Mouse (Mus musculus) stomach, embryonic 15.5 days (tissue): ENCODE measurements around the gene Pilrb1. TPM values are rescaled to one million over a fixed set of nuclear protein-coding genes. Genes with fewer than 3 reads are reported as not detected.

Experiments
- ATAC-seq: fragments of 200-750 bp; cut with Nextera tagmentation; 2 replicates; pipeline ENCODE4 v1.8.0; 2017; ENCODE audit warnings: low read depth, moderate number of reproducible peaks, moderate TSS enrichment; ENCODE audit not compliant: insufficient read depth, low FRiP score
- H3K27ac ChIP-seq: fragments of 300-500 bp; sonication (generic); 2 replicates; pipeline ENCODE4 v1.5.1; 2015; ENCODE audit warnings: mild to moderate bottlenecking, inconsistent platforms
- H3K27me3 ChIP-seq: fragments of 300-500 bp; sonication (generic); replicated peaks from 2 replicates; pipeline ENCODE4 v1.6.1; 2015; ENCODE audit warnings: inconsistent platforms
- H3K36me3 ChIP-seq: fragments of 300-500 bp; sonication (generic); 2 replicates; pipeline ENCODE4 v1.6.1; 2015; ENCODE audit warnings: inconsistent platforms
- H3K4me1 ChIP-seq: fragments of 300-500 bp; sonication (generic); 2 replicates; pipeline ENCODE4 v1.6.1; 2015; ENCODE audit warnings: inconsistent platforms
- H3K4me2 ChIP-seq: fragments of 300-500 bp; sonication (generic); 2 replicates; pipeline ENCODE4 v1.6.1; 2015; ENCODE audit warnings: mild to moderate bottlenecking, inconsistent platforms
- H3K4me3 ChIP-seq: fragments of 300-500 bp; sonication (generic); replicated peaks from 2 replicates; pipeline ENCODE4 v1.5.1; 2015; ENCODE audit warnings: inconsistent platforms
- H3K9ac ChIP-seq: fragments of 300-500 bp; sonication (generic); 2 replicates; pipeline ENCODE4 v1.6.1; 2015; ENCODE audit warnings: inconsistent platforms
- H3K9me3 ChIP-seq: fragments of 300-500 bp; sonication (generic); 2 replicates; pipeline ENCODE4 v1.6.1; 2016; ENCODE audit warnings: inconsistent platforms
- WGBS: fragments of 180-500 bp; shearing (Covaris S2); methylation state at CpG from one replicate; pipeline ENCODE4 v1.1.7; 2015; 5-methylcytosine and 5-hydroxymethylcytosine counted together
- polyA plus RNA-seq: library from polyadenylated mRNA; unstranded; fragments of >200 nt; fragmentation: Nextera tagmentation; extraction: Ambion mirVana; gene quantifications from 2 replicates; pipeline ENCODE4 v1.2.1, GENCODE M21; 2015

The Pilrb1 gene
- polyA plus RNA-seq, 1 experiment from 2014 or later, result 0.89 TPM

DNA sequence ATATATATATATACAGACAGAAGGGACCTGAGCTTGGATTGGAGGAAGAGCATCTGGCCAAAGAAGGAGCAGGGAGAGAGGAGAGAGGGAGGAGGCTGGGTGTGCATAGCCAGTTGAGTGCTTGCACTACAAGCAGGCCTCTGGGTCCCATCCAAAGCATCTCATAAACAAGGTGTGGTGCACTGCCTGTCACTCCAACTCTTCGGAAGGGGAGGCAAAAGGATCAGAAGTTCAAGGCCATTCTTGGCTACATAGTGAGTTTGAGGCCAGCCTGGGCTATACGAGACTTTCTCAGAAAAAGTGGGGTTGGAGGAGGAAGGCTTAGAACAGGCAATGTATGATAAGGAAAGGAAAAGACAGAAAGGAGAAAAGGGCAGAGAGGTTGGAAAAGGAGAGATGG is 31.9 kb downstream of the Pilrb1 start:
- Histone ChIP-seq H3K4me1 (no peaks in the 10 kb centered on the region), H3K27ac (no peak overlapping the region), H3K4me3 (no peak overlapping the region), H3K27me3 (no peaks in the 10 kb centered on the region), H3K36me3 (no peaks in the 10 kb centered on the region), H3K4me2 (no peak overlapping the region), H3K9me3 (no peaks in the 10 kb centered on the region), H3K9ac (no peak overlapping the region)
- ATAC-seq, result no peak
- WGBS, result 68% methylated on average over 2 of the region's 2 CpGs

GRCm38 (mm10) chr5:137825030-137825429 is 32.9 kb downstream of the Pilrb1 start:
- Histone ChIP-seq H3K4me2 (no peak overlapping the region), H3K4me1 (no peaks in the 10 kb centered on the region), H3K27me3 (no peaks in the 10 kb centered on the region), H3K36me3 (no peaks in the 10 kb centered on the region), H3K4me3 (no peak overlapping the region), H3K27ac (no peak overlapping the region), H3K9ac (no peak overlapping the region), H3K9me3 (no peaks in the 10 kb centered on the region)
- WGBS, result 86% methylated on average over 3 of the region's 3 CpGs
- ATAC-seq, result no peak

- H3K27me3 ChIP-seq, result no peaks in the 10 kb centered on the region
- 86% methylated on average over 6 of the region's 6 CpGs for WGBS
- H3K4me3 ChIP-seq, result no peak overlapping the region
- H3K27ac ChIP-seq, result no peak overlapping the region
- H3K4me2 ChIP-seq, result no peak overlapping the region
- no peaks in the 10 kb centered on the region for H3K9me3 ChIP-seq
- ATAC-seq, result no peak
- H3K36me3 ChIP-seq, result no peaks in the 10 kb centered on the region
- H3K4me1 ChIP-seq, result no peaks in the 10 kb centered on the region
- no peak overlapping the region for H3K9ac ChIP-seq
Observed at GRCm38 (mm10) chr5:137823455-137824045, 34.4 kb downstream of the Pilrb1 start.

DNA sequence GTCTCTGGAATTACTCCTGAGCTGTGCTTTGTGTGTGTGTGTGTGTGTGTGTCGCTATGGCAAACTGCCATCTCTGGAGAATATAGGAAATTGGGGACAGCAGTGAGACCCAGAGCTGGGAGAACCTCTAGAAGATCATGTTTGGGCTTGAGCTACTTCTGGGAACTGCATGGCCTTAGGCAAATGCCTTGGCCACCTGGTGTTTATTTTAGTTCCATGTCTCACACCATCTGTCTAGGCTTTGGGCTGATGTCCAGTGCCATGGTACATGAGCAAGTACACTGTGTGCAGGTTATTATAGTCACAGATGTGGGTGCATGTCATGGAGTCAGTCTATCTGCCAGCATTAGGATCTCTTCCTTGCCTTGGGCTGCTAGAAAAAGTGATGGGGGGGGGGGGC is 35.3 kb downstream of the Pilrb1 start:
- H3K9ac ChIP-seq, result no peak overlapping the region
- H3K4me3 ChIP-seq, result no peak overlapping the region
- no peaks in the 10 kb centered on the region for H3K4me1 ChIP-seq
- no peaks in the 10 kb centered on the region for H3K9me3 ChIP-seq
- H3K36me3 ChIP-seq, result no peaks in the 10 kb centered on the region
- no peaks in the 10 kb centered on the region for H3K27me3 ChIP-seq
- WGBS, result 74% methylated on average over 1 of the region's 1 CpGs
- no peak overlapping the region for H3K4me2 ChIP-seq
- H3K27ac ChIP-seq, result no peak overlapping the region
- no peak for ATAC-seq

DNA sequence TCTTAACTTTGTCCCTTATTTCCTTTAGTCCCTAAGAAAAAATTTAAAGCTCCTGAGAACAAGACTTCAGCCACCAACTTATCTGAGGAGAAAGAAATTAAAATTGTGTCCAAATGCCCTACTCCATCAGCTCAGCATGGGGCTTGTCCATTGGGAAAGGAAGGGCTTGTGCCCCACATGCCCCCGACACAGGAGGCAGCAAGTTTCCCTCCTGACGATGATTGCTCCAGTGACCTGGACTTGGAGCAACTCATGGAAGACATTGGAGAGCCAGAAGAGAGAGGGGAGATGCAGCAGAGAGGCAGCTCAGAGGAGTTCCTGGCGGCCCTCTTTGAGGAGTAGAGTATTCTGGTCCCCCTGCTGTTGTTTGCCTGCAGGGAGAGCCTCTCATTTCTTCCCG is 35.8 kb downstream of the Pilrb1 start:
- no peaks in the 10 kb centered on the region for H3K36me3 ChIP-seq
- 65% methylated on average over 4 of the region's 4 CpGs for WGBS
- ATAC-seq, result no peak
- no peaks in the 10 kb centered on the region for H3K4me1 ChIP-seq
- no peak overlapping the region for H3K27ac ChIP-seq
- no peak overlapping the region for H3K9ac ChIP-seq
- no peaks in the 10 kb centered on the region for H3K27me3 ChIP-seq
- no peak overlapping the region for H3K4me2 ChIP-seq
- no peaks in the 10 kb centered on the region for H3K9me3 ChIP-seq
- no peak overlapping the region for H3K4me3 ChIP-seq

- Histone ChIP-seq H3K27me3 (no peaks in the 10 kb centered on the region), H3K4me2 (no peak overlapping the region), H3K9ac (no peak overlapping the region), H3K27ac (no peak overlapping the region), H3K9me3 (no peaks in the 10 kb centered on the region), H3K4me1 (no peaks in the 10 kb centered on the region), H3K4me3 (no peak overlapping the region), H3K36me3 (no peaks in the 10 kb centered on the region)
- 63% methylated on average over 4 of the region's 4 CpGs for WGBS
- no peak for ATAC-seq
Observed at GRCm38 (mm10) chr5:137817466-137818222, 40.3 kb downstream of the Pilrb1 start.

- H3K27ac ChIP-seq, result no peak overlapping the region
- H3K4me2 ChIP-seq, result no peak overlapping the region
- H3K36me3 ChIP-seq, result no peaks in the 10 kb centered on the region
- no peaks in the 10 kb centered on the region for H3K27me3 ChIP-seq
- ATAC-seq, result no peak
- no peak overlapping the region for H3K4me3 ChIP-seq
- H3K4me1 ChIP-seq, result no peaks in the 10 kb centered on the region
- 88% methylated on average over 5 of the region's 5 CpGs for WGBS
- H3K9me3 ChIP-seq, result no peaks in the 10 kb centered on the region
- H3K9ac ChIP-seq, result no peak overlapping the region
Observed at GRCm38 (mm10) chr5:137808316-137808715, 49.6 kb downstream of the Pilrb1 start.

DNA sequence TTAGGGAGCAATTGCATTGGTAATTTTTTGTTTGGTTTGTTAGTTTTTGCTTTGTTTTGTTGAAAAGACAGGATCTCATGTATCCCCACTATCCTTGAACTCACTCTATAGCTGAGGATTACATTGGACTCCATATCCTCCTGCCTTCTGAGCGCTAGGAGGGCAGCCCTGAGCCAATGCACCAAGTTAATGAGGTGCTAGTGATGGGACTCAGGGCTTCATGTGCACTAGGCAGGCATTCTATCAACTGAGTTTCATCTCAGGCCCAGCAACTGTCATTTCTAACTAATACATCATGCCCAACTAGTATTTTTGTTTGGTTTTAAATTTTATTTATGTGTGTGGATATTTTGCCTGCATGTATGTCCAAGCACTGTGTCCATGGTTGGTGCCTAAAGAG is 51.7 kb downstream of the Pilrb1 start:
- Histone ChIP-seq H3K9me3 (no peaks in the 10 kb centered on the region), H3K36me3 (no peaks in the 10 kb centered on the region)
- 85% methylated on average over 1 of the region's 1 CpGs for WGBS

More for the DNA sequence above, 51.7 kb downstream of the Pilrb1 start:
- H3K4me2 ChIP-seq, result no peak overlapping the region
- no peaks in the 10 kb centered on the region for H3K27me3 ChIP-seq
- no peaks in the 10 kb centered on the region for H3K4me1 ChIP-seq
- ATAC-seq, result no peak
- no peak overlapping the region for H3K27ac ChIP-seq
- H3K9ac ChIP-seq, result no peak overlapping the region
- no peak overlapping the region for H3K4me3 ChIP-seq

Other genes with a start within 250 kb of the Pilrb1 start
- 112 and 115 TPM in 2 replicates for gene Pcolce, start 244.3 kb downstream of the Pilrb1 start, polyA plus RNA-seq
- 0.13 and 0.26 TPM in 2 replicates for gene Fbxo24, start 229.1 kb downstream of the Pilrb1 start, polyA plus RNA-seq
- gene Lrch4, start 229.0 kb downstream of the Pilrb1 start, polyA plus RNA-seq, result 36.0 and 38.5 TPM in 2 replicates
- 6.6 and 9.4 TPM in 2 replicates for gene Gm20605, start 228.9 kb downstream of the Pilrb1 start, polyA plus RNA-seq
- gene Sap25, start 216.8 kb downstream of the Pilrb1 start, polyA plus RNA-seq, result 5.8 and 8.9 TPM in 2 replicates
- 0.06 and 0.09 TPM in 2 replicates for gene Irs3, start 212.4 kb downstream of the Pilrb1 start, polyA plus RNA-seq
- 18.1 and 23.1 TPM in 2 replicates for gene Agfg2, start 173.4 kb downstream of the Pilrb1 start, polyA plus RNA-seq
- gene Nyap1, start 116.5 kb downstream of the Pilrb1 start, polyA plus RNA-seq, result 2.7 and 2.9 TPM in 2 replicates
- 130 and 138 TPM in 2 replicates for gene Tsc22d4, start 112.4 kb downstream of the Pilrb1 start, polyA plus RNA-seq
- gene Ppp1r35, start 79.3 kb downstream of the Pilrb1 start, polyA plus RNA-seq, result 22.5 and 26.2 TPM in 2 replicates
- gene Mepce, start 70.5 kb downstream of the Pilrb1 start, polyA plus RNA-seq, result 7.5 and 10.4 TPM in 2 replicates
- gene Zcwpw1, start 70.3 kb downstream of the Pilrb1 start, polyA plus RNA-seq, result 18.3 and 20.5 TPM in 2 replicates
- gene Pilra, start 21.8 kb downstream of the Pilrb1 start, polyA plus RNA-seq, result 2.2 and 2.4 TPM in 2 replicates
- 1.4 and 1.6 TPM in 2 replicates for gene Pilrb2, start 13.7 kb upstream of the Pilrb1 start, polyA plus RNA-seq
- 9.3 and 10.4 TPM in 2 replicates for gene Cyp3a13, start 63.5 kb upstream of the Pilrb1 start, polyA plus RNA-seq
- 0.62 and 0.94 TPM in 2 replicates for gene Gjc3, start 105.0 kb upstream of the Pilrb1 start, polyA plus RNA-seq
- 0.43 and 0.46 TPM in 2 replicates for gene Azgp1, start 123.4 kb upstream of the Pilrb1 start, polyA plus RNA-seq
- gene Smok3a, start 163.2 kb upstream of the Pilrb1 start, polyA plus RNA-seq, result not detected in 2 replicates
- not detected in 2 replicates for gene Smok3b, start 163.3 kb upstream of the Pilrb1 start, polyA plus RNA-seq
- not detected in 2 replicates for gene Smok3c, start 195.1 kb upstream of the Pilrb1 start, polyA plus RNA-seq
- gene Zkscan1, start 227.0 kb upstream of the Pilrb1 start, polyA plus RNA-seq, result 13.6 and 14.8 TPM in 2 replicates